Mouse (Mus musculus) neural tube, embryonic 13.5 days (tissue): Measurements from ENCODE around the gene Shroom1. TPM values are rescaled to one million over a fixed set of nuclear protein-coding genes. Genes with fewer than 3 reads are reported as not detected.

Experiments
- ATAC-seq: fragments of 200-750 bp; cut with Nextera tagmentation; 2 replicates; pipeline ENCODE4 v1.8.0; 2017; ENCODE audit warnings: low read depth, mild to moderate bottlenecking, moderate TSS enrichment, moderate library complexity
- H3K27ac ChIP-seq: fragments of 300-500 bp; sonication (generic); replicated peaks from 2 replicates; pipeline ENCODE4 v1.5.1; 2015; ENCODE audit warnings: moderate library complexity, mild to moderate bottlenecking, inconsistent platforms
- H3K27me3 ChIP-seq: fragments of 300-500 bp; sonication (generic); 2 replicates; pipeline ENCODE4 v1.6.1; 2015; ENCODE audit warnings: mild to moderate bottlenecking, inconsistent platforms
- H3K36me3 ChIP-seq: fragments of 300-500 bp; sonication (generic); 2 replicates; pipeline ENCODE4 v1.6.1; 2015; ENCODE audit warnings: mild to moderate bottlenecking, inconsistent platforms
- H3K4me1 ChIP-seq: fragments of 300-500 bp; sonication (generic); replicated peaks from 2 replicates; pipeline ENCODE4 v1.6.1; 2015; ENCODE audit warnings: inconsistent platforms
- H3K4me2 ChIP-seq: fragments of 300-500 bp; sonication (generic); 2 replicates; pipeline ENCODE4 v1.6.1; 2015; ENCODE audit warnings: inconsistent platforms, mild to moderate bottlenecking, moderate library complexity
- H3K4me3 ChIP-seq: fragments of 300-500 bp; sonication (generic); 2 replicates; pipeline ENCODE4 v1.5.1; 2015; ENCODE audit warnings: mild to moderate bottlenecking, inconsistent platforms
- H3K9ac ChIP-seq: fragments of 300-500 bp; sonication (generic); 2 replicates; pipeline ENCODE4 v1.6.1; 2015; ENCODE audit warnings: moderate library complexity, mild to moderate bottlenecking, inconsistent platforms
- H3K9me3 ChIP-seq: fragments of 300-500 bp; sonication (generic); 2 replicates; pipeline ENCODE4 v1.6.1; 2016; ENCODE audit warnings: inconsistent platforms
- WGBS: fragments of 180-500 bp; shearing (Covaris S2); methylation state at CpG from one replicate; pipeline ENCODE4 v1.1.7; 2015; 5-methylcytosine and 5-hydroxymethylcytosine counted together
- microRNA-seq: library from miRNA; unstranded; fragments of <30 nt; microRNA quantifications from one replicate; pipeline ENCODE4, GENCODE M21; 2016
- polyA plus RNA-seq: library from polyadenylated mRNA; unstranded; fragments of >200 nt; fragmentation: Nextera tagmentation; extraction: Ambion mirVana; gene quantifications from 2 replicates; pipeline ENCODE4 v1.2.1, GENCODE M21; 2015

The Shroom1 gene
- polyA plus RNA-seq, 1 experiment from 2014 or later, result 1.9 TPM

- ATAC-seq, result no peak
- Histone ChIP-seq H3K9ac (no peak overlapping the region), H3K27me3 (peaks cover 14% of the 10 kb centered on the region), H3K4me3 (no peak overlapping the region), H3K9me3 (no peaks in the 10 kb centered on the region), H3K4me2 (no peak overlapping the region), H3K27ac (peak overlapping the region; percentile 39), H3K4me1 (peaks cover 17% of the 10 kb centered on the region; the same call in 1 of the 2 replicates), H3K36me3 (no peaks in the 10 kb centered on the region)
- WGBS, result 27% methylated on average over 5 of the region's 5 CpGs
Observed at GRCm38 (mm10) chr11:53505026-53505663, 48.1 kb downstream of the Shroom1 start.

GRCm38 (mm10) chr11:53507098-53507805, 50.2 kb downstream of the Shroom1 start:
- no peaks in the 10 kb centered on the region for H3K36me3 ChIP-seq
- no peak overlapping the region for H3K9ac ChIP-seq
- ATAC-seq, result no peak
- 83% methylated on average over 9 of the region's 9 CpGs for WGBS
- no peak overlapping the region for H3K4me2 ChIP-seq
- peaks cover 12% of the 10 kb centered on the region; the same call in 1 of the 2 replicates for H3K4me1 ChIP-seq
- no peaks in the 10 kb centered on the region for H3K27me3 ChIP-seq
- H3K27ac ChIP-seq, result no peak overlapping the region
- no peak overlapping the region for H3K4me3 ChIP-seq
- H3K9me3 ChIP-seq, result no peaks in the 10 kb centered on the region

- H3K4me2 ChIP-seq, result no peak overlapping the region
- no peak overlapping the region for H3K27ac ChIP-seq
- ATAC-seq, result no peak
- no peaks in the 10 kb centered on the region for H3K9me3 ChIP-seq
- H3K4me1 ChIP-seq, result peaks cover 12% of the 10 kb centered on the region; the same call in 1 of the 2 replicates
- H3K4me3 ChIP-seq, result no peak overlapping the region
- no peaks in the 10 kb centered on the region for H3K27me3 ChIP-seq
- no peaks in the 10 kb centered on the region for H3K36me3 ChIP-seq
- H3K9ac ChIP-seq, result no peak overlapping the region
- WGBS, result 50% methylated on average over 7 of the region's 7 CpGs
Observed at GRCm38 (mm10) chr11:53508152-53508551, 51.1 kb downstream of the Shroom1 start.

- H3K27me3 ChIP-seq, result no peaks in the 10 kb centered on the region
- H3K4me3 ChIP-seq, result no peak overlapping the region
- WGBS, result 66% methylated on average over 3 of the region's 3 CpGs
- no peak for ATAC-seq
- no peak overlapping the region for H3K9ac ChIP-seq
- no peak overlapping the region for H3K4me2 ChIP-seq
- H3K27ac ChIP-seq, result no peak overlapping the region
- no peaks in the 10 kb centered on the region for H3K36me3 ChIP-seq
- no peaks in the 10 kb centered on the region for H3K9me3 ChIP-seq
- H3K4me1 ChIP-seq, result peaks cover 12% of the 10 kb centered on the region; the same call in 1 of the 2 replicates
Observed at GRCm38 (mm10) chr11:53508591-53508990, 51.6 kb downstream of the Shroom1 start.

- Histone ChIP-seq H3K4me3 (no peak overlapping the region), H3K36me3 (no peaks in the 10 kb centered on the region), H3K27ac (no peak overlapping the region), H3K4me1 (peaks cover 8% of the 10 kb centered on the region; the same call in 1 of the 2 replicates), H3K27me3 (no peaks in the 10 kb centered on the region), H3K4me2 (no peak overlapping the region), H3K9me3 (no peaks in the 10 kb centered on the region), H3K9ac (no peak overlapping the region)
- WGBS, result 50% methylated on average over 5 of the region's 5 CpGs
- no peak for ATAC-seq
Observed at GRCm38 (mm10) chr11:53510351-53510750, 53.3 kb downstream of the Shroom1 start.

- Histone ChIP-seq H3K9ac (no peak overlapping the region), H3K9me3 (no peaks in the 10 kb centered on the region), H3K4me3 (no peak overlapping the region), H3K36me3 (no peaks in the 10 kb centered on the region), H3K4me2 (no peak overlapping the region), H3K4me1 (peaks cover 27% of the 10 kb centered on the region), H3K27ac (no peak overlapping the region), H3K27me3 (peaks cover 4% of the 10 kb centered on the region)
- WGBS, result 57% methylated on average over 8 of the region's 8 CpGs
- ATAC-seq, result no peak
Observed at GRCm38 (mm10) chr11:53516775-53517627, 60.0 kb downstream of the Shroom1 start.

Small RNAs within 50 kb of the gene (microRNA-seq; reads per million reads assigned to microRNA genes)
- not detected for gene Mir6920

Other genes starting within 250 kb of the Shroom1 start
- 56.1 and 63.0 TPM in 2 replicates for gene Hspa4, start 156.7 kb upstream of the Shroom1 start, polyA plus RNA-seq
- gene Zcchc10, start 132.5 kb upstream of the Shroom1 start, polyA plus RNA-seq, result 14.9 and 15.5 TPM in 2 replicates
- 43.3 and 55.2 TPM in 2 replicates for gene Aff4, start 106.4 kb upstream of the Shroom1 start, polyA plus RNA-seq
- not detected in 2 replicates for gene Leap2, start 34.0 kb upstream of the Shroom1 start, polyA plus RNA-seq
- 722 and 723 TPM in 2 replicates for gene Uqcrq, start 26.4 kb upstream of the Shroom1 start, polyA plus RNA-seq
- gene Gdf9, start 26.2 kb upstream of the Shroom1 start, polyA plus RNA-seq, result 3.4 and 3.6 TPM in 2 replicates
- gene Gm10447, start 95 bp upstream of the Shroom1 start, polyA plus RNA-seq, result not detected in 2 replicates
- not detected in 2 replicates for gene Gm9837, start 13.3 kb downstream of the Shroom1 start, polyA plus RNA-seq
- not detected in 2 replicates for gene Gm9945, start 23.0 kb downstream of the Shroom1 start, polyA plus RNA-seq
- 0.21 and 0.27 TPM in 2 replicates for gene Sowaha, start 23.1 kb downstream of the Shroom1 start, polyA plus RNA-seq
- gene Sept8, start 62.1 kb downstream of the Shroom1 start, polyA plus RNA-seq, result 21.3 and 24.2 TPM in 2 replicates
- 265 and 272 TPM in 2 replicates for gene Kif3a, start 110.2 kb downstream of the Shroom1 start, polyA plus RNA-seq
- gene Il4, start 161.5 kb downstream of the Shroom1 start, polyA plus RNA-seq, result 2.1 and 2.5 TPM in 2 replicates
- gene Il13, start 177.5 kb downstream of the Shroom1 start, polyA plus RNA-seq, result not detected in 2 replicates